Mouse (Mus musculus) kidney, embryonic 16.5 days (tissue): ENCODE results near the gene Ldb3. TPM values are rescaled to one million over a fixed set of nuclear protein-coding genes. Genes with fewer than 3 reads are reported as not detected.

Experiments
- ATAC-seq: fragments of 200-750 bp; cut with Nextera tagmentation; 2 replicates; pipeline ENCODE4 v1.8.0; 2017; ENCODE audit warnings: moderate TSS enrichment; ENCODE audit not compliant: low FRiP score, low TSS enrichment
- H3K27ac ChIP-seq: fragments of 300-500 bp; sonication (generic); 2 replicates; pipeline ENCODE4 v1.5.1; 2014; ENCODE audit warnings: low read length
- H3K27me3 ChIP-seq: fragments of 300-500 bp; sonication (generic); 2 replicates; pipeline ENCODE4 v1.6.1; 2014; ENCODE audit warnings: low read length, control low read depth, mixed read lengths; ENCODE audit not compliant: insufficient read depth
- H3K36me3 ChIP-seq: fragments of 300-500 bp; sonication (generic); 2 replicates; pipeline ENCODE4 v1.6.1; 2014; ENCODE audit warnings: low read length, control low read depth, mixed read lengths; ENCODE audit not compliant: insufficient read depth
- H3K4me1 ChIP-seq: fragments of 300-500 bp; sonication (generic); 2 replicates; pipeline ENCODE4 v1.6.1; 2014; ENCODE audit warnings: low read length, control low read depth, mixed read lengths; ENCODE audit not compliant: insufficient read depth
- H3K4me2 ChIP-seq: fragments of 300-500 bp; sonication (generic); replicated peaks from 2 replicates; pipeline ENCODE4 v1.6.1; 2014; ENCODE audit warnings: low read depth, low read length
- H3K4me3 ChIP-seq: fragments of 300-500 bp; sonication (generic); 2 replicates; pipeline ENCODE4 v1.5.1; 2014; ENCODE audit warnings: mild to moderate bottlenecking, low read length
- H3K9ac ChIP-seq: fragments of 300-500 bp; sonication (generic); replicated peaks from 2 replicates; pipeline ENCODE4 v1.6.1; 2014; ENCODE audit warnings: low read length
- H3K9me3 ChIP-seq: fragments of 300-500 bp; sonication (generic); 2 replicates; pipeline ENCODE4 v1.6.1; 2016; ENCODE audit warnings: low read length, control low read depth
- WGBS: fragments of 180-500 bp; shearing (Covaris S2); extraction: QIAGEN DNeasy Blood & Tissue Kit; methylation state at CpG from one replicate; pipeline ENCODE4 v1.1.7; 2014; 5-methylcytosine and 5-hydroxymethylcytosine counted together
- polyA plus RNA-seq: library from polyadenylated mRNA; unstranded; fragments of >200 nt; fragmentation: Nextera tagmentation; extraction: Ambion mirVana; gene quantifications from 2 replicates; pipeline ENCODE4 v1.2.1, GENCODE M21; 2015

Ldb3 gene
- polyA plus RNA-seq, 1 experiment from 2014 or later = 2.2 TPM

- Histone ChIP-seq H3K36me3 (no peaks in the 10 kb centered on the region), H3K9me3 (no peaks in the 10 kb centered on the region), H3K4me1 (0 out of 2 replicates have a peak, but pooled peaks cover 3% of the 10 kb centered on the region), H3K27me3 (no peaks in the 10 kb centered on the region), H3K27ac (peak overlapping the region; percentile 87), H3K4me3 (peak overlapping the region; percentile 69), H3K9ac (peak overlapping the region; percentile 84), H3K4me2 (peak overlapping the region; percentile 82)
- peak; percentile 44 for ATAC-seq
- WGBS = under 1% methylated on average over 27 of the region's 27 CpGs
Observed at GRCm38 (mm10) chr14:34548391-34549001, 40.0 kb downstream of the Ldb3 start.

- Histone ChIP-seq H3K27ac (no peak overlapping the region), H3K4me3 (no peak overlapping the region), H3K4me1 (peaks cover 6% of the 10 kb centered on the region), H3K4me2 (no peak overlapping the region), H3K9me3 (no peaks in the 10 kb centered on the region), H3K36me3 (no peaks in the 10 kb centered on the region), H3K27me3 (no peaks in the 10 kb centered on the region; the same call in 1 of the 2 replicates), H3K9ac (no peak overlapping the region)
- 84% methylated on average over 2 of the region's 2 CpGs for WGBS
- ATAC-seq = no peak
Observed at GRCm38 (mm10) chr14:34544545-34544944, 43.9 kb downstream of the Ldb3 start.

GRCm38 (mm10) chr14:34544001-34544400 lies 44.5 kb downstream of the Ldb3 start:
- no peak overlapping the region for H3K4me3 ChIP-seq
- no peak overlapping the region for H3K4me2 ChIP-seq
- no peaks in the 10 kb centered on the region; the same call in 1 of the 2 replicates for H3K27me3 ChIP-seq
- ATAC-seq = no peak
- H3K4me1 ChIP-seq = peaks cover 6% of the 10 kb centered on the region
- no peaks in the 10 kb centered on the region for H3K36me3 ChIP-seq
- H3K27ac ChIP-seq = no peak overlapping the region
- H3K9me3 ChIP-seq = no peaks in the 10 kb centered on the region
- no peak overlapping the region for H3K9ac ChIP-seq
- 91% methylated on average over 6 of the region's 6 CpGs for WGBS

- ATAC-seq = no peak
- no peaks in the 10 kb centered on the region for H3K36me3 ChIP-seq
- H3K27ac ChIP-seq = no peak overlapping the region
- H3K4me1 ChIP-seq = peaks cover 6% of the 10 kb centered on the region
- no peak overlapping the region for H3K4me2 ChIP-seq
- H3K27me3 ChIP-seq = no peaks in the 10 kb centered on the region; the same call in 1 of the 2 replicates
- no peak overlapping the region for H3K4me3 ChIP-seq
- H3K9me3 ChIP-seq = no peaks in the 10 kb centered on the region
- no peak overlapping the region for H3K9ac ChIP-seq
- WGBS = 86% methylated on average over 6 of the region's 6 CpGs
Observed at GRCm38 (mm10) chr14:34543596-34543995, 44.9 kb downstream of the Ldb3 start.

- H3K9me3 ChIP-seq = no peaks in the 10 kb centered on the region
- 79% methylated on average over 5 of the region's 5 CpGs for WGBS
- peaks cover 4% of the 10 kb centered on the region for H3K4me1 ChIP-seq
- ATAC-seq = no peak
- H3K4me3 ChIP-seq = no peak overlapping the region
- H3K27me3 ChIP-seq = no peaks in the 10 kb centered on the region; the same call in 1 of the 2 replicates
- no peak overlapping the region for H3K9ac ChIP-seq
- H3K4me2 ChIP-seq = no peak overlapping the region
- no peak overlapping the region for H3K27ac ChIP-seq
- H3K36me3 ChIP-seq = no peaks in the 10 kb centered on the region
Observed at GRCm38 (mm10) chr14:34541896-34542295, 46.6 kb downstream of the Ldb3 start.

- H3K27me3 ChIP-seq = peaks cover 3% of the 10 kb centered on the region; the same call in 1 of the 2 replicates
- ATAC-seq = peak; percentile 91
- peak overlapping the region; percentile 92 for H3K27ac ChIP-seq
- H3K9me3 ChIP-seq = no peaks in the 10 kb centered on the region
- no peaks in the 10 kb centered on the region for H3K36me3 ChIP-seq
- peak overlapping the region; percentile 57 for H3K9ac ChIP-seq
- peak overlapping the region; percentile 12; the same call in 1 of the 2 replicates for H3K4me3 ChIP-seq
- H3K4me2 ChIP-seq = peak overlapping the region; percentile 44
- H3K4me1 ChIP-seq = peaks cover 4% of the 10 kb centered on the region
- 11% methylated on average over 17 of the region's 17 CpGs for whole genome bisulfite sequencing
Observed at GRCm38 (mm10) chr14:34540685-34541162, 47.8 kb downstream of the Ldb3 start.

GRCm38 (mm10) chr14:34535883-34536282 lies 52.6 kb downstream of the Ldb3 start:
- H3K9me3 ChIP-seq = no peaks in the 10 kb centered on the region
- H3K4me2 ChIP-seq = no peak overlapping the region
- no peak overlapping the region for H3K4me3 ChIP-seq
- H3K9ac ChIP-seq = no peak overlapping the region
- peaks cover 1% of the 10 kb centered on the region; the same call in 1 of the 2 replicates for H3K4me1 ChIP-seq
- no peaks in the 10 kb centered on the region for H3K36me3 ChIP-seq
- H3K27ac ChIP-seq = no peak overlapping the region
- 0 out of 2 replicates have a peak, but pooled peaks cover 3% of the 10 kb centered on the region for H3K27me3 ChIP-seq
- 65% methylated on average over 4 of the region's 4 CpGs for WGBS
- no peak for ATAC-seq

GRCm38 (mm10) chr14:34533537-34533936 lies 54.9 kb downstream of the Ldb3 start:
- Histone ChIP-seq H3K4me2 (no peak overlapping the region), H3K36me3 (0 out of 2 replicates have a peak, but pooled peaks cover 5% of the 10 kb centered on the region), H3K9me3 (peaks cover 9% of the 10 kb centered on the region; the same call in 1 of the 2 replicates), H3K4me3 (no peak overlapping the region), H3K27me3 (0 out of 2 replicates have a peak, but pooled peaks cover 6% of the 10 kb centered on the region), H3K27ac (no peak overlapping the region), H3K9ac (no peak overlapping the region), H3K4me1 (no peaks in the 10 kb centered on the region)
- WGBS = 80% methylated on average over 5 of the region's 5 CpGs
- no peak for ATAC-seq

GRCm38 (mm10) chr14:34532536-34532935 lies 55.9 kb downstream of the Ldb3 start:
- H3K4me3 ChIP-seq = no peak overlapping the region
- 0 out of 2 replicates have a peak, but pooled peaks cover 6% of the 10 kb centered on the region for H3K27me3 ChIP-seq
- H3K9me3 ChIP-seq = peaks cover 9% of the 10 kb centered on the region; the same call in 1 of the 2 replicates
- H3K9ac ChIP-seq = no peak overlapping the region
- WGBS = 62% methylated on average over 6 of the region's 6 CpGs
- no peak for ATAC-seq
- H3K4me2 ChIP-seq = no peak overlapping the region
- peak overlapping the region; percentile 23; the same call in 1 of the 2 replicates for H3K27ac ChIP-seq
- no peaks in the 10 kb centered on the region for H3K4me1 ChIP-seq
- 0 out of 2 replicates have a peak, but pooled peaks cover 5% of the 10 kb centered on the region for H3K36me3 ChIP-seq

- ATAC-seq = no peak
- no peak overlapping the region for H3K4me3 ChIP-seq
- H3K27ac ChIP-seq = no peak overlapping the region
- no peaks in the 10 kb centered on the region for H3K4me1 ChIP-seq
- H3K9ac ChIP-seq = no peak overlapping the region
- H3K27me3 ChIP-seq = 0 out of 2 replicates have a peak, but pooled peaks cover 3% of the 10 kb centered on the region
- no peak overlapping the region for H3K4me2 ChIP-seq
- 72% methylated on average over 8 of the region's 8 CpGs for WGBS
- 0 out of 2 replicates have a peak, but pooled peaks cover 5% of the 10 kb centered on the region for H3K36me3 ChIP-seq
- H3K9me3 ChIP-seq = peaks cover 9% of the 10 kb centered on the region; the same call in 1 of the 2 replicates
Observed at GRCm38 (mm10) chr14:34528804-34529203, 59.7 kb downstream of the Ldb3 start.
